Mouse (Mus musculus): Measurements from ENCODE around the gene Unkl.
A peak's percentile ranks its signal among the peaks of the same experiment; 100 is the strongest.

Unkl gene

DNA sequence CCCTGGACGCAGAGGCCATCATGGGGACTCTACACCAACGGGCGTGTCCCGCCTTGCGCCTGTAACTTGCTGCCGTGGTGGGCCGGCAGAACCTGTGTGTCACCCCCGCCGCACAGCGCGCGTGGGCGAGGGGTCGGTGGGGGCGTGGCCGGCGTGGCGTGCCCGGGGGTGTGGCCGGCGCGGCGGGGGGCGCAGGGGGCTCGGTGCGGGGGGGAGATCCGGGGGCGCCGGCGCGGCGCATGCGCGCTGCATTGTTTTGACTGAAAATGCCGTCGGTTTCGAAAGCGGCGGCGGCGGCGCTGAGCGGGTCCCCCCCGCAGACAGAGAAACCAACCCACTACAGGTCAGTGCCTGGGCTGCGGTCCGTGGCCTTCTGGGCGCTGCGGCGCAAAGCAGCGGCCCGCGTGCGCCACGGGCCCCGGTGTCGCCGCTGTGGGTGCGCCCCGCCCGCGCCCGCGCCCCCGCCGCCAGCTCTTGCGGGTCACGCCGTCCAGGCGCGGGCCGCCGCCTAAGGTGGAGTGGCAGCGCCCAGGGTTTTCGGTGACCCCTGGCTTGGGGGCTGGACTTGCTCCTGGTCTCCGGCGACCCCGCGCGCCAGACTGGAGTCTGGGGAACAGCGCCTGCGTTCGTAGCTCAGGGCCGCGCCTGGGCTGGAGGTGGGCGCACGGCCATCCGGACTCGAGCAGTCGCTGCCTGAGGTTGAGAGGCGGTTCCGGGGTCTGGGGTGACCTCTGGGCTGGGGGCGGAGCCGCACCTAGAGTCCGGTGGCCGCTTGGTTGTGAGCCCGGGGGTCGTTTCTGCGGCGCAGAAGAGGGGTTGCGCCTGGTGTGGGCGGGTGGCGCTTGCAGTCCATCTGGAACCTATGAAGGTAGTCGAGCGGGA, at the start of gene Unkl:
Gene Unkl (plus strand): TSS at position 248 of the 882 bp plus-strand sequence.
- DNase-seq (ENCODE audit: low spot score), result peak; percentile 54

DNA sequence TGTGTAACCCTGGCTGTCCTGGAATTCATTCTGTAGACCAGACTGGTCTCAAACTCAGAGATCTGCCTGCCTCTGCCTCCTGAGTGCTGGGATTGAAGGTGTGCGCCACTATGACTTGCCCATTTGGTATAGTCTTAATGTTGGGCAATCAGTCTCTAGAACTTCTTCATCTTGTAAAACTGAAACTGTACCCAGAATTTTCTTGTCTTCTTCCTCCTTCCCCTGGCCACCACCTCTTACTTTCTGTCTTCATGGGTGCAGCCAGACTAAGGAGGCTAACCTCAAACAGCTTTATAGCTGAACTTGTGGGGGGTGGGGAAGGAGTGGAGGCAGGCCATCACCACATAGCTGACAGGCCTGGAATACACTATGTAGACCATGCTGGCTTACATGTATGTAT, 49.4 kb upstream of the Unkl start:
- no peak for DNase-seq (ENCODE audit: low spot score)

DNA sequence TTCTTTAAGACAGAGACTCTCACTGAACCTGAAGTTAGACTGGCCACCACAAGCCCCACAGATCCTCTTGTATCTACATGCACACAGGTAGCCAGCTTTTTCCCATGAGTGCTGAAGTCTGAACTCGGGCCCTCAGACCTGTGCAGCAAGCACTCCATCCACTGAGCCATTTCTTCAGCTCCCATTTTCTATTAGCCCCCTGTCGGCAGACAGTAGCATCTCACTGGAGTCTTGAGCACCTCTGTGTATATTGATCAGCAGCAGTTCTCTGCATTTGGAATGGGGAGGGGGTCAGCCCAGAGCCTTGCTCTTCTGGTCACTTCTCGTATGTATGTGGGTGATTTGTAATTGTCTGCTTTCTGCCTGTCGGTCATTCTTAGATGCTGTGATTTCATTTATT, 48.2 kb upstream of the Unkl start:
- no peak for DNase-seq (ENCODE audit: low spot score)

DNA sequence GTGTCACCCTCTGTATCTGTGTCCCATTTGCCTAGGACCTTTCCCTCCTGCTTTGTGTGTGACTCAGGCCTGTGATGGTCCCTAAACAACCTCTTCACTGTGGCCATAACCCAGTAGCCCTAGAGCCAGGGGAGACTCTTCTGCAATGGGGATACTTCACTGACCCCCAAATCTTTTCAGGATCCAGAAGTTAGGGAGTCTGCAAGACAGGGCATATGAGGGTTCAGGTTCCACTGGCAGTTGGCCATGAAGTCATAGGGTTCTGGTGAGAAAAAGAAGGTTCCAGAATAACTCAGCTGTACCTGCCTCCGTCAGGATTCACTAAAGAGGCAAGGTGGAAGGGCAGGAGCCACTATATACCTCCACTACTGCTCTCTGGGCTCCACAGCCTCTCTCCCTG, 26.0 kb upstream of the Unkl start, which contains the start of gene Ccdc154:
Gene Ccdc154 (plus strand): TSS at position 301 of the 400 bp plus-strand sequence.
- DNase-seq (ENCODE audit: low spot score), result no peak

DNA sequence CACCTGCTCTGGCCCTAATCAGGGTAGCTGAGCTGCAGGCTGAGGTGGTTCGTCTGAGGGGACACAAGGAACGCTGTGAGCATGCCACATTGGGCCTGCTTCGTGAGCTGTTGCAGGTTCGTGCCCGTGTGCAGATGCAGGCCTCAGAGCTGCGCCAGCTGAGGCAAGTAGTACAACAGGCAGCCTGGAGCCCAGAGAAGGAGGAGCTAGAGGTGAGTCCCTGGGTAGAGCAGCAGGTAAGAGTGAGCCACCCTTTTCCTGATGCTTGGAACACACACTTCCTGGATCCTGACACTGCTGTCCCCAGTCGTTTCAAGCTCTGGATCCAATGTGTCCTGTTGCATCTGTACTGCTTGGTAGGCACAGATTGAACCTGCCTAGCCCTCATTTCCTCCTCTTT, 24.8 kb upstream of the Unkl start:
- DNase-seq (ENCODE audit: low spot score), result no peak

DNA sequence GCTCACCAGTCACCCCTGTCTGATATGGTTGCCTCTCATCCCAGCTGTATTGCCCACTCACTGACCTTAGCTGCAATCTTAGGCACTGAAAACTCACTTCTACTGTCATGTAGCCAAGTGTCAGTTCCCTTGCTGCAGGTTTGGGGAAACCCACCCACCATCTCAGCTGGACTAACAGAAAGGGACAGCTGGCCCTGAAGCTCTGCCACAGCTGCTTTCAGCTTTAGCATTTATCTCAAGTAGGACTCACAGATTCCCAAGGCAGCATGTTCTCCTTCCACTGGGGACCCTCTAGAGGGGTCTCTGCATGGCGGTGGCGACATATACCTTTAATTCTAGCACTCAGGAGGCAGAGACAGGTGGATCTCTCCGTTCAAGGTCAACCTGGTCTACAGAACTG, 23.4 kb upstream of the Unkl start:
- DNase-seq (ENCODE audit: low spot score), result no peak

DNA sequence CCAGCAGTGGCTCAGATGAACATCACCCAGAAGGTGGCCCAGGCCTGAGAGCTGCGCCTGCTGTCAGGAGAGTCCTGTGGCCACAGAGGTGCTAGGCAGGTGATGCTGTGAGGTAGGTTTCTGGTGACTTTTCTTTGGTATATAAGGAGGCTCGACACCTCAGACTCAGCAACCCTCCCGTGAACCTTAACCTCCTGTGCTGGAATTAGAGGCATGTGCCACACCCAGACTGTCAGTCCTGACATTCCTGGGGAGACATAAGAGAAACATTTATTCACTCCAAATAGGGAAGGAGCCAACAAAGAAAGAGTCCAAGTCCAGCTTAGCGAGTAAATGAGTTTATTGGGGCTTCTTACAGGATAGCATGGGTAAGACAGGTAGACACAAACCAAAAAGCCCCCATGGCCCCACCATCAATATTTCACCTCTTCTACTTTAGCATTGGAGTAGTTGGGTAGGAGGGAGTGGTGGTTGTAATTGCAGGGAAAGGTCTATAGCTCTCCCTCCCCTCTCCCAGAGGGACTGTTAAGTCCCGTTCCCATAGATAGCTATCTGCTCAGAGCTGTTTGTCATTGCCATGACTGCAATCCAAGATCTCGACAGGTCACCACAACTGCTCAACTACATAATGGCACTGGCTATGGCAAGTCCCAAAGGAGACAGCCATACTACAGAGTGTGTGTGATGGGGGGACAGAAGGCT, 22.1 kb upstream of the Unkl start:
- no peak for DNase-seq (ENCODE audit: low spot score)

DNA sequence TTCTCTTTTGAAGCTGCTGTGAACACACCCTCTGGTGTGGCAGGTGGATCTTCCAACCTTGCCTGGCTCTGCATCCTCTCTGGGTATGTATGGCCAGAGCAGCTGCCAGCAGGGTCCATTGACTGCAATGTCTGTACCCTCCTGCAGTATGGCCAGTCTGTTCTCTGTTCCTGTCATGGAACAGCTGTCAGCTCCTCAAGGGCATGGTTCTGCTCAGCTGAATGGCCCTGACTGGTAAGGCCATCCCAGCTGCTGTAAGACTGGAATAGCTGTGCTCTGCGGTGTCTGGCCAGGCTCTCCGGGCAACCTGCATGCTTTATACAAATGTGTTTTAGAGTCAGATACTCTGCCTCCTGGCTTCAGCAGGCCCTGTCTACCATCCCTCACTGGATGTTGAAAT, 18.5 kb upstream of the Unkl start:
- no peak for DNase-seq (ENCODE audit: low spot score)

DNA sequence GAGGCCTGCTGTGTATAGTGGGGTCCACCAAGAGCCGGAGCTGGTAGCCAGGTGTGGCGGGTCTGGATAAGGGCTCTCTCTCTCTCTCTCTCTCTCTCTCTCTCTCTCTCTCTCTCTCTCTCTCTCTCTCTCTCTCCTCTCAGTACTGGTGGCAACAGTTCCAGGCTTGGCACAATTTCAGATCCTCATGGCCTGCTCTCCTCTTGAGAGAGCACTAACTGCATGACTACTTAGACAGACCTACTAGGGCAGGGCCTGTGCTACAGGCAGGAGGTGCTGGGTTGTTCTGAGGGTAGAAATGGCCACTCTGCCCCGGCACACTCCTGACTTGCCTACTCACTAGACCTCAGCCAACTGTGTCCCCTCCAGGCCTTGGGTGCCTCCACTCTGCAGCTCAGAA, 15.6 kb upstream of the Unkl start:
- DNase-seq (ENCODE audit: low spot score), result no peak

DNA sequence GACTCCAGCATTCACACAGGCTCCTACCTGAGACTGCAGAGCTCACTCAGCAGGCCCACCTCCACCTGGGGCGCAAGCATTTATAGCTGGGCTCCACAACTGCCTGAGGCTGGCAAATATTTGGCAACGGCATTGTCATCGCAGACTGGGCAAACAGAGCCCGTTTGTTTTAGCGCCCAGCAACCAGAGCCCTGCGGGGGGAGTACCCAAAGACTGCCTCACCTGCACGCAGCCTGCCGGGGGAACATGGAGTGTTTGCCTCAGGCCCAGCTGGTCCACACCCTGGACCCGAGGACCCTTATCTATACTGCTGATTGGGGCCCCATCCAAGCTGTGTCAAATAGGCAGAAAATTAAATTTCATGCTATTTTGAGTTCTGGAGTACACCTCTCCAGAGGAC, 12.8 kb upstream of the Unkl start, which contains the start of gene Gm38655:
Gene Gm38655 (minus strand): TSS at position 61 of the 400 bp plus-strand sequence.
- DNase-seq (ENCODE audit: low spot score), result no peak

DNA sequence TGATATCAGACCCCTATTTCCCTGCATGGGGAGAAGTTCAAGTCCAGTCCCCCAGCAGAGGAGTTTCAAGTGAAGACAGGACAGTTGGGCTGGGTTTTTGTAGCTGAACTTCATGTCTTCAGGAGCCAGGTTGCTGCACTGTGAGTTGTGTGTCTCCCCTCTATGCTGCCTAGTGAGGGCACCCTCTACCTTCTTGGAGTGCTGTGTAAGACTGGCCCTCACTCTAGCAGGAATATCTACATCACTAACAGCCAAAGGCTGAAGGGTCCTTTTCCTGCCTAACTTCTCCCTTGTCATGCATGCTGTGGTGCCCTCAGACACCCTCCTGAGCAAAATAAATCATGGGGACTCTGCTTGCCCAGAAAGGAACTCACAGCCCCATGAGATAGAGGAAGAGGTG, 5.0 kb upstream of the Unkl start:
- no peak for DNase-seq (ENCODE audit: low spot score)

DNA sequence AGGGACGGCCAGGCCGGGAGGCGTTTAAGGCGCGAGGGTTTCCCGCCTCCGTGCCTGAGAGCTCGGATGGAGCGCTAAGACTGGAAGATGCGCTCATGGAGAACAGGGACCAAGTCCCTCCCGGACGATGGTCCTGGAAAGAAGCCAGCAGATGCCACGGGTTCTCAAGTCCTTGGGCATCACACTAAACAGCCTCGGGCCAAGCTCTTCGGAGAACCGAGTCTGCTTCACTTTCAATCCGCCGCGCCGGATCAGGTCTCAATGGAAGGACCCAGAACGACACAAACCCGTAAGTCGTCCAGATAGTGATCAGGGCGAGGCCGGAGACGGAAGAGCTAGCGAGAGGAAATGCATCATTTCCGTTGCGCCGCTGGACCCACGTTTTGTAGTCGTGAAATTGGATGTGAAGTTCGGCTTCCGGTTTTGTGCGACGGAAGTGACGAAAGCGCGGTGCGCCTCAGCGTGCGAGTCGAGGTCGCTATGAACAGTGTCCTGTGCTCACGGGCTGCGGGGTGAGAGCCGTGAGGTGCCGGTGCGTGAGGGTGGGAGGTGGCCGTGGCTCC, 4.0 kb upstream of the Unkl start, which contains the start of gene BC003965:
Gene BC003965 (plus strand): TSS at position 426 of the 563 bp plus-strand sequence.
- peak; percentile 99 for DNase-seq (ENCODE audit: low spot score)

DNA sequence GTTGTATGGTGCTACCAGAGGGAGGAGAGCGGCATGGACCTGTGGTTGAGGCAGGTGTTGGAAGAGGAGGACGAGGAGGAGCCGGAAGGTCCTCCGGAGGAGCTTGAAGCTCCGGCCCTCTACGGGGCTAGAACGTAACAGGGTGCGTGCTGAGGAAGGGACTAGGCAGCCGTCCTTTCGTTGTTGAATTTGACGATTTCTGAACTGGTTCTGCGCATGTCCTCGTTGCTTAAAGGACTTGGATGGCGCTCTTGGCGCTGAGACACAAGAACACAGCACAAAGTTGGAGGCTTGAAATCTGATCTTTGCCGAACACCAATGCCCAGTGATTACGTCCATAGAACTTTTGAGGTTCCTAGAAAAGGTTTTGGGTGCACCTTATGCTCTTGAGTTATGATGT, 3.2 kb upstream of the Unkl start:
- peak; percentile 44 for DNase-seq (ENCODE audit: low spot score)

DNA sequence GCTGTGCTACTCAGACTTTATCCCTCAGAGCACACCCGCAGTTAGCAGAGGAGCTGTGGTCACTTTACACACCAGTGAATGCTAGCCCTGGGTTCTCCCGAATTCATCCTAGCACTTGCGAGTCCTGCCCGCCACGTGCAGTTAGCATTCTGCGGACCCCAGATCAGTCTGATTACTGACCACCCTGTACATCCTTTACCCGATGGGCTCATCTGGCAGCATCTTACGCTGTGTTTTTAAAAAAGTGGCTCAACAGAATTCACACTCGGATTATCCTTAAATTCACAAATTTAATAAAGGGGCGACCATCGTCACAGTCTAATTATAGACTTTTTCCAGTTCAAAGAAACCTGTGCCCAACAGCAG, 430 bp upstream of the Unkl start:
- DNase-seq (ENCODE audit: low spot score), result no peak

DNA sequence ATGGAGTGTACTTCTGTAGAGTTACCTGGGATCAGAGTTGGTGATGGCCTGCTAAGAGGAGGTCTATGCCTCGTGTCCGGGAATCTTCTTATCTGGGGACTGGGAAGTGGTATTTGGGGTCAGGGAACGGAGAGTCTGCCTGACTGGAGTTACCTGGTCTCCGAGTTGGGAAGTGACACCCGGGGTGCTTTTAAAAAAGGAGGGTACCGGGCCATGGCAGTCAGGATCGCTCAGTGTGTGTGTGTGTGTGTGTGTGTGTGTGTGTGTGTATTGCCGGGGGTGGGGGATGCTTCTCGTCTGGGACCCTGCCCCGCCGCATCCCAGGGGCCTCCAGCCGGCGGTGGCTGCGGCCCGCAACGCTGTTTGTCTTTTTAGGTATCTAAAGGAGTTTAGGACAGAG, 894 bp downstream of the Unkl start:
- DNase-seq (ENCODE audit: low spot score), result peak; percentile 24

DNA sequence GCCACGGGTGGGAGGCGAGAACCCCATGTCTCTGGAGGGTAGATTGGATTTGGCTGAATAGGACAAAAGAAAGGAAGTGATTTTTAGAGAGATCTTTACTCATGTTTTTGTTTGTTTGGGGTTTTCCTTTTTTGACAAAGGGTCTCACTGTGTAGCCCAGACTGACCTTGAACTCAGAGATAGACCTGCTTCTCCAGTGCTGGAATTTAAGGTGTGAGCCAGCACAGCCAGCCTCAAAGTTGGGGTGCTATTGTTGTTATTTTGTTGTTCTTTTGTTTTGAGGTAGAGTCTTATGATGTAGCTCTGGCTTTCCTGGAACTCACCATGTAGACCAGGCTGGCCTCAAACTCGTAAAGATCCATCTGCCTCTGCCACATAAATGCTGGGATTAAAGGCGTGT, 14.2 kb downstream of the Unkl start:
- DNase-seq (ENCODE audit: low spot score), result no peak

DNA sequence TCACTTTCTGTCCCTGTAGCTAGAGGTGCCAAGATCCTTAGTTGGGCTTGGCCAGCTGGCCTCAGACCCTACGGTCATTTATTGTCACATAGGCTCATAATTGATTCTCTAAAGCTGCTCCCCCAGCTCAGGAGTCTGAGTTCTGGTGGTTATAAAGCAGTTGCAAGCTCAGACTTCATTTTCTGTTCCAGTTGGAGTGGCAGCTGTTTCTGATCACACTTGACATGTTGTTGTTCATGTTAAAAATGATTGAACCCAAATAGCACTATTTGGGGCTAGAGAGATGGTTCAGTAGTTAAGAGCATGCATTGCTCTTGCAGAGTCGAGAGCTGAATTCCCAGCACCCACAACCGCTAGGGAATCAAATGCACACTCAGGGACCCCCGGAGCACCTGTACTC, 21.8 kb downstream of the Unkl start:
- DNase-seq (ENCODE audit: low spot score), result no peak

DNA sequence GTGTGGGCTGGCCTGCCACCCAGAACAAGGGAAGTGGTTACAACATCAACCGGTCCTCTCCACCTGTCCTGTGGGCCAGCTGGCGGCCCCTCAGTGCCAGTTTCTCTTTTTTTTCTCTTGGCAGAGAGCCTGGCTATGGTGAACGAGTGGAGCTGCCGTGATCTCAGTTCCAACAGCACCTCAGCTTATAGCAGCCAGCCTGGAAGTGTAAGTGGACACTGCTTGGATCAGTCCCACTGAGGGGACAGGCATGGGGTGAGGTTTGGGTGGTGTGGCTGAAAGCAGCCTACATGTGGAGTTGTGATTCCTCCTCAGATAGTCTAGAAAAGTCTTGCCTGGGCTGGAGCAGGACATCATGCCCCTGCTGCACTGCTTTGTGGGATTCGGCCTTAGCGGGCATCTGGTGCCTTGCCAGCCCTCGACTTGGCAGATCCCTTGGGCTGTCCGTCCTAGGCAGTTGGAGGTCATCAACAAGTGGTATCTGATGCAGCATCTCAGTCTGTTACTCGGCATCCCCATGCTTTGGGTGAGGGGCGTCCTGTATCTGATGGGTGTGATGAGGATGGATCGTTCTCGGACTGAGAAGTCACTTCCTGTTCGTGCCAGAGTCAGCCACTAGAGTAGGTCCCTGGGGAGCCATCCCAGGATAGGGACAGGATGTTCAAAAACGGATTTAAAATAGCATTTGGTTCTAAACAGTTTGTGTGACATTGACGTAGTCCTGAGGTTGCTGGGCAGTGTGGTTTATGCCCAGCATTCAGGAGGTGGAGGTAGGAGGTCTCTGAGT, 22.7 kb downstream of the Unkl start:
- no peak for DNase-seq (ENCODE audit: low spot score)

DNA sequence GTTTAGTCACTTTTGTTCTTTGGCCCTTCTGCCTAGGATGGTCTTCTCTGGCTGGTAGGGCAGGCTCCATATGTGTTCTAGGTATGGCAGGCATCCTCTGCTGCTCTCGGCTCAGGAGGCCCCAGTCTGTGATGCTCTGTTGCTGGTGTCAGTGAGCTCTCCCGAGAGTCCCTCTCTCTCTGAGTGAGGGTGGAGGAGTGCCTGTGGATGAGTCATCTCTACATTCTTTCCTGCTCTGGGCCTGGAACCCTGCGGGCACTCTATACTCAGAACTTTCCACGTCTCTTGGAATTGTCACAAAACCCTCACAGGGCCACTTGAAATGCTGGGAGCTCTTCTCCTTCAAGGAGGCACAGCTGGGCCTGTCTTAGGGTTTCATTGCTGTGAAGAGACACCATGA, 23.5 kb downstream of the Unkl start:
- no peak for DNase-seq (ENCODE audit: low spot score)

DNA sequence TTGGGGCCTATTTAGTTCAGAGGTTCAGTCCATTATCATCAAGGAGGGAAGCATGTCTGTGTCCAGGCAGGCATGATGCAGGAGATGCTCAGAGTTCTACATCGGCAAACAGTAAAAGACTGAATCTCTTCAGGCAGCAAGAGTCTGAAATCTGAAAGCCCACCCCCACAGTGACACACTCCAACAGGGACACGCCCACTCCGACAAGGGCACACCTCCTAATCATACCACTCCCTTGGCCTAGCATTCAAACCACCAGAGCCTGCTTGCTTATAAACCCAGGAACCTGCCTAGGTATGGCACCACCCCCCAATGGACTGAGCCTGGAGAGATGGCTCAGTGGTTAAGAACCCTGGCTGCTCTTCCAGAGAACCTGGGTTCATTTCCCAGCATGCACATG, 27.2 kb downstream of the Unkl start:
- DNase-seq (ENCODE audit: low spot score), result no peak

DNA sequence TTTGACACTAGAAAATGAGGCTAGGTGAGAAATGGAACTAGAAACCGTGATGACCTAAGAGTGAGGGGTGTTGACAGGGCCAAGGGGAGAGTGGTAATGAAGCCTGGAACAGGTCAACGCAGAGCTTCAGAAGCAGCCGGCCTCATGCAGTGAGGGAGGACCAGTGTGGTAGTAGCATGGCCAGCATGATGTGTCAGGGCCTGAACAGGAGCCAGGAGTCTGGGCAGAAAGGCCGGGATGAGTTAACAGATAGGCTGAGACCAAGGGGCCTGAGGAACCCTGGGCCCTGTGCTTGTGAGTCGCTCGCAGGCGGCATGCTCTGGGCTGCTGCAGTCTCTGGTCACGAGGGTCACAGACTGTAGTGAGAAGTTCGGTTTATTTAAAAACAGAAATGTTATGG, 30.8 kb downstream of the Unkl start:
- no peak for DNase-seq (ENCODE audit: low spot score)

Data from adipocyte (in vitro differentiated cells).